Comparison of ENCODE assay signal across 9 mouse cellular contexts in the genomic region with DNA sequence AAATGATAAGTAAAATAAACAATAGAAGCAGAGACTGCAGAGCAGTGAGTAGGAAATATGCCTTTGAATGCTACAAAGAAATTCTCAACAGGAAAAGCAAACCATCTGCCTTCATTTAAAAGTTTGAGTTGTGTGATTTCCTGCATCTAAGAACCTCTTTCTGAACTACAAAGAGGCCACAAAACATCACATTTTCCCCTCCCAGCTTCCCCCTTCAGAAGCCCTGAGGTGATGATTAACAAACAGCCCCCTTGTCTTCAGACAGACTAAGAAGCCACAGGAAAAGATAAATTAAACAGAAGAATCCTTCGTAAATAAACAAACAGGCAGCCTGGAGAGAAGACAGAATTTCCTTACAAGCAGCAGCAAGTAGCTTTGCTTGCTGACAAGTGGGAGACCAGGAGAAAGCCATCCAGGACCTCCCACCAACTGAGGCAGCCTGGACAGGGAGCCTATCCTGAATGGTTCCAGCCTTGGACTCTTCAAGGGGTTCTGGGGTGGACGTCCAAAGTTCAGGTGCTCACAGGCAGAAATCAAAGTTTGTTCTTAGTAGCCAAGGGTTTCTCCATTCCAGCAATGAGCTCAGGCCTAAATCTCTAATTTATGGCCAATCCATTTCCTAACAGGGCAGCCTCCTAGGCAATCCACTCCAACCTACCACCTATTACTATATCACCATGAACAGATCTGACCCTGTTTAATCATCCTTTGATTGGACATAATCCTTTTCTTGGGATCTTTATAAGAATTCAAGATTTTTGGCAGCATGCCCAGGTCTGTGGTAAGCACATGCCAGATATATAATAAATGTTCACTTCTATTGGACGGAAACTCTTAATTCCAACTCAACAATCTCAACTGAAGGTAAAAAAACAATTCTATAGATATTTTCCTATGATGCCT. TPM values are rescaled to one million over a fixed set of nuclear protein-coding genes. Genes with fewer than 3 reads are reported as not detected.
DNase-seq lines count a peak whose midpoint lies in the region; ATAC-seq and TF ChIP-seq lines count a peak whose summit lies in the region.
"Had no signal": no experiment of that assay in that cellular context is flagged by ENCODE, and none has a peak within 500 bp of the region (broad histone marks: within the 10 kb centered on the region; RNA-seq: fewer than 3 reads in every experiment).

No protein-coding gene starts in this region.

- no peak overlapping the region for H3K4me3 ChIP-seq in liver, adult 2 months (ENCODE audit: insufficient read depth, low read depth, low read length)
- H3K4me3 ChIP-seq in liver, embryonic 11.5 days (ENCODE audit: low read depth, low read length) = no peak overlapping the region
- H3K4me3 ChIP-seq in midbrain, embryonic 15.5 days = no peak overlapping the region
- H3K4me3 ChIP-seq: stomach, embryonic 15.5 days had no signal

- H3K27me3 ChIP-seq in liver, adult 2 months (ENCODE audit: control insufficient read depth, insufficient read depth, low read length) = no peaks in the 10 kb centered on the region
- no peaks in the 10 kb centered on the region for H3K27me3 ChIP-seq in liver, embryonic 11.5 days (replicated peaks; ENCODE audit: control insufficient read depth, insufficient read depth, low read length)
- no peaks in the 10 kb centered on the region for H3K27me3 ChIP-seq in midbrain, embryonic 15.5 days (replicated peaks)
- H3K27me3 ChIP-seq: stomach, embryonic 15.5 days had no signal

- TF ChIP-seq CTCF in liver, adult 2 months (IDR thresholded peaks at IDR 0.05; ENCODE audit: low read depth, low read length) = no peak

- no peak for TF ChIP-seq POLR2A in liver, adult 2 months (IDR thresholded peaks at IDR 0.05; ENCODE audit: extremely low read depth, insufficient read depth, low read length)

- no peak overlapping the region for H3K9ac ChIP-seq in liver, adult 2 months (ENCODE audit: low read depth, low read length)
- H3K9ac ChIP-seq in liver, embryonic 11.5 days (ENCODE audit: low read depth, low read length) = no peak overlapping the region
- no peak overlapping the region for H3K9ac ChIP-seq in midbrain, embryonic 15.5 days
- H3K9ac ChIP-seq: stomach, embryonic 15.5 days had no signal

- H3K27ac ChIP-seq in liver, adult 2 months (replicated peaks; ENCODE audit: insufficient read depth, low read depth, low read length) = no peak overlapping the region
- H3K27ac ChIP-seq in liver, embryonic 11.5 days (ENCODE audit: low read depth, low read length) = no peak overlapping the region
- H3K27ac ChIP-seq in midbrain, embryonic 15.5 days = no peak overlapping the region
- H3K27ac ChIP-seq: stomach, embryonic 15.5 days had no signal

- DNase-seq in liver, adult 2 months (ENCODE audit: extremely low read depth, low read depth, low spot score) = peak; percentile 56
- no peak for DNase-seq in liver, embryonic 11.5 days (ENCODE audit: low spot score)
- peak; percentile 50 for DNase-seq in adipocyte (ENCODE audit: low spot score)
- DNase-seq in kidney, adult 11 months = peak; percentile 53
- DNase-seq in urinary bladder, adult 18-20 months (ENCODE audit: low spot score in 2 of 2) = no peak
- no peak for DNase-seq in gastrocnemius, postnatal 4 days (ENCODE audit: low spot score in 2 of 2)

- 51% methylated on average over 3 of the region's 3 CpGs for WGBS in liver, adult 2 months
- 42% methylated on average over 3 of the region's 3 CpGs for WGBS in liver, embryonic 11.5 days
- 45% methylated on average over 3 of the region's 3 CpGs for WGBS in midbrain, embryonic 15.5 days

- peaks cover 29% of the 10 kb centered on the region for H3K36me3 ChIP-seq in liver, adult 2 months (ENCODE audit: control insufficient read depth, insufficient read depth, low read length)
- 0 out of 2 replicates have a peak, but pooled peaks cover 4% of the 10 kb centered on the region for H3K36me3 ChIP-seq in liver, embryonic 11.5 days (ENCODE audit: control insufficient read depth, insufficient read depth, low read length)
- H3K36me3 ChIP-seq in midbrain, embryonic 15.5 days (replicated peaks) = no peaks in the 10 kb centered on the region
- H3K36me3 ChIP-seq: stomach, embryonic 15.5 days had no signal

- no peaks in the 10 kb centered on the region for H3K9me3 ChIP-seq in liver, embryonic 11.5 days (ENCODE audit: control insufficient read depth, low read length)
- H3K9me3 ChIP-seq in midbrain, embryonic 15.5 days = no peaks in the 10 kb centered on the region
- H3K9me3 ChIP-seq: stomach, embryonic 15.5 days had no signal

- H3K4me1 ChIP-seq in liver, adult 2 months (ENCODE audit: control insufficient read depth, insufficient read depth, low read length) = peaks cover 7% of the 10 kb centered on the region; the same call in 1 of the 2 replicates
- peaks cover 7% of the 10 kb centered on the region; the same call in 1 of the 2 replicates for H3K4me1 ChIP-seq in liver, embryonic 11.5 days (replicated peaks; ENCODE audit: control insufficient read depth, insufficient read depth, low read length)
- H3K4me1 ChIP-seq in midbrain, embryonic 15.5 days = peaks cover 34% of the 10 kb centered on the region

- H3K79me2 ChIP-seq in liver, adult 2 months (ENCODE audit: control insufficient read depth, insufficient read depth, low read length) = peaks cover 6% of the 10 kb centered on the region; the same call in 1 of the 2 replicates

- ATAC-seq in liver, embryonic 11.5 days (replicated peaks; ENCODE audit: low FRiP score) = no peak
- ATAC-seq in megakaryocyte-erythroid progenitor cell, adult 5-6 weeks (replicated peaks; ENCODE audit: low FRiP score, low TSS enrichment, poor library complexity, severe bottlenecking) = 0 out of 2 replicates have a peak, but pooled peaks have one; percentile 32
- ATAC-seq in midbrain, embryonic 15.5 days (replicated peaks) = no peak

- no peak overlapping the region for H3K4me2 ChIP-seq in liver, embryonic 11.5 days
- no peak overlapping the region for H3K4me2 ChIP-seq in midbrain, embryonic 15.5 days
- H3K4me2 ChIP-seq: stomach, embryonic 15.5 days had no signal

RNA-seq across cellular contexts. Expression of a gene that starts 9.4 kb away (rescaled TPM):
- total RNA-seq in liver, adult 2 months (2014; rRNA removed) = 5.4 and 7.2 TPM in 2 replicates
- 4.0 and 5.5 TPM in 2 replicates for polyA plus RNA-seq in liver, adult 2 months (2012; rRNA removed)
- 11.4 and 13.0 TPM in 2 replicates for polyA plus RNA-seq in liver, embryonic 11.5 days (2014; fragmentation: Nextera tagmentation; extraction: Ambion mirVana)
- total RNA-seq in megakaryocyte-erythroid progenitor cell, adult 5-6 weeks (2014; fragmentation: Nextera tagmentation) = 18.2 and 26.3 TPM in 2 replicates
- total RNA-seq in megakaryocyte-erythroid progenitor cell, adult 5-6 weeks (2017) = 8.7 and 13.3 TPM in 2 replicates
- total RNA-seq in gastrocnemius, postnatal 4 days (2021) = 10 to 100 TPM; 17.7 to 20.0 TPM
- 40.4 and 41.3 TPM in 2 replicates for polyA plus RNA-seq in midbrain, embryonic 15.5 days (2015; fragmentation: Nextera tagmentation; extraction: Ambion mirVana)

Comparison
In these comparisons a context has a peak if more than half of its experiments do, and no peak if none do; other contexts are left out.
1. DNase-seq: peak in liver, adult 2 months (single experiment), adipocyte (single experiment) and kidney, adult 11 months (single experiment); none in liver, embryonic 11.5 days (single experiment), urinary bladder, adult 18-20 months (0 of 2) and gastrocnemius, postnatal 4 days (0 of 2).